Mouse (Mus musculus) liver (tissue): ENCODE measurements around the gene Exoc2.

Source experiments
- DNase-seq: peaks from one replicate; pipeline ENCODE4 v3.0.0-alpha.2; 2020; ENCODE audit warnings: mixed read lengths

The Exoc2 gene

DNA sequence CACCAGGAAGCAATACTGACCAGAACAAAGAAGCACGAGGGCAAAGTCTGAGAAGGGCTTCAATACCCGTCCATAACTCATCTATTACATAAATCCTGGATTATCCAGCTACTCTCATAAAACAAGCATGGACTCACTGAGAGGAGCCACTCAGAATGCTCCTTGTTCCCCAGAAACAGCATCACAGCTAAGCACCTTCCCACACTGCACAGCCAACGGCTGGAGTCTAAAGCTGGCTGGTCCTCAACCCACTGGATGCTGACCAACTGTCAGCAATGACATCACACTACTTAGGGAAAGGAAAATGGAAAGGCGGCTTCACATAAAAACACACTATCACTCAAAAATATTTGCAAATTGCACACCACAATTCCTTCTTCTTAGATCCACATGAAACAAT is 5.6 kb downstream of the Exoc2 start:
- DNase-seq: no peak

DNA sequence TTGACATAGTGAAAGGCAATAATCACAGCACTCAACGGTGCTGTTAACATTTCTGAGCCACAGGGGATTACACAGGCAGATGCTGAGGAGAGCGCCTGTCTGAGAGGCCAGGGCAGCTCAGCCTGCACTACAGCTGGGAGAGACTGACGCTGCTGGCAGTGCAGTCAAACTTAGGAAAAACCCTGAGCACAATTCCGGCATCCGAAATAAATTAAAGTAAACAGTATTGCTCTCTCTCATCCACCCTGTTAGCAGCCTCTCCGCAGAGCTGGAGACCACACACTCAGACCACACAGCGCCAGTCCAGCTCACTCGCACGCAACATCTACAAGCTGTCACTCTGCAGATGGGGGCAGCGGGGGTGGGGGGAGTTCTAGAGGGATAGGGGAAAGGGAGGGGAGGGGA is 7.4 kb downstream of the Exoc2 start:
- no peak for DNase-seq

DNA sequence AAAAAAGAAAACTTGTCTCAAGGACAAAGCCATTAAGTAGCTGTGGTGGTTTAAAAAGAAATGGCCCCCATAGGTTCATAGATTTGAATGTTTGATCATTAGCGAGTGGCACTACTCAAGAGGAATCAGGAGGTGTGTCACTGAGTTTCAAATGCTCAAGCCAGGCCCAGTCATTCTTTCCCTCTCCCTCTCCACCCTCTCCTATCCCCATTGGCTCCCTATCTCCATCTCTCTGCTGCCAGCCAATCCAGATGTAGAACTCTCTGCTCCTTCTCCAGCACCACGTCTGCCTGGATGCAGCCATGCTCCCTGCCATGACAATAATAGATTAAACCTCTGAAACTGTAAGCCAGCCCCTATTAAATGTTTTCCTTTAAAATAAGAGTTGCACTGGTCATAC is 12.0 kb downstream of the Exoc2 start:
- DNase-seq: peak; percentile 49

DNA sequence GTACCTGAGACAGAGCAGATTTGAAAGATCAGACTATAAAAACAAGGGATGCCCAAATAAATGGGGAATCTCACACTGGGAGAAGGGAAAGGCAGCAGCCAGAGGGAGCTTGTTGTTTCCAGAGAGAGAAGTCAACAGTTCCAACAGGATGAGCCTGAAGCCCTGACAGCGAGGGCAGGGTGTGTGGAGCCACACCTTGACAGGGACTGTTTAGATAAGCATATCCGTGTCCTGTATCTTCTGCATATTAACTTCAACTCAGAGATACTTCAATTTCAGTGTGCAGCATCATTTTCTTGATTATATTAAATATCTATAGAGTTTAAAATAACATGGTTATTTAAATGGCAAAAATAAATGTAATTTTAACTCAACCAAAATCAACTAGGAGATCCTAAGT is 13.2 kb downstream of the Exoc2 start:
- peak; percentile 80 for DNase-seq

DNA sequence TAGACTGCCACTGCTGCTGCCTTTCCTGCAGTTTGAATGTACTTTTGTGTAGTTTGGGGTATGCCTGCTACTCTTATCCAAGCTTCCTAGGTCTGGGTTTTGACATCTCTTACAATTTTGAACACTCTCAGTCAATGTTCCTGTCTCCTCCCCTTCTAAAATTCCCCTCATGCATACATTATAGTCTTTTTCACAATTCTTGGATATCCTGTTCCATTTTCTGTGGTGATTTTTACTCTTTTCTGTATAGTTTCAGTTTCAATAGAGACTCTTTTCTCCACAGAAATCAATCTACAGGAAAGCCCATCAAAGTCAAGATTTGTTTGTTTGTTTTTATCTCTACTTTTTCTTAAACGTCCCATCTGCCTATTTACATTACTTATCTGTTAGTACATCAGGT is 20.3 kb downstream of the Exoc2 start:
- DNase-seq: no peak

DNA sequence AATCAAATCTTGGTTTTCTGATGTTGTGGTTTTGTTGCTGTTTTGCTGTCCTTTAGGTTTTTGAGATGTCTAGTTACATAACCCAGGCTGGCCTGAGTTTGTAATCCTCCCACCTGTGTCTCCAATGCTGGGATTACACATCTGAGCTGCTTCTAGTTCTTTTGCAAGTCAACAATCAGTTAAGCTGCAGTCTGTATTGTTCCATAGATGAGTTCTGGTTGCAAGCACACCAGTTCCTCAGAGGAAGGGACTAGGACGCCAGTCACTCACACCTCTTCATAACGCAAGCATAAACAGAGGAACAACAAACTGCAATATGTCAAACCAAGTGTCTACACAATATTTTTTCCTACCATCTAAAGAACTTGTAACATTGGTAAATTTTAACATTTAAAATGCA is 21.8 kb downstream of the Exoc2 start:
- no peak for DNase-seq

DNA sequence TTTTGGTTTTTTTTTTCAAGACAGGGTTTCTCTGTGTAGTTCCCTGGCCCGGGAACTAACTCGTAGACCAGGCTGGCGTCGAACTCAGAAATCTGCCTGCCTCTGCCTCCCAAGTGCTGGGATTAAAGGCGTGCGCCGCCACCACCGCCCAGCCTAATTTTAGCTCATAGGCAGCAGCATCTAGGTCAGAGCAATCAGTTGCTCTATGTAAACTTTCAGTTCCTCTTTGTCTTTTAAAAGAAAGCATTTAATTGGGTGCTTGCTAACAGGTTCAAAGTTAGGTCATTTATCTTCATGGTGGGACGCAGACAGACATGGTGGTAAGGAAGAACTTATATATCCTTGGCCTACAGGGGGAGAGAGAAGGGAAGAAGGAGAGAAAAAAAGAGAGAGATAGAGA is 24.7 kb downstream of the Exoc2 start:
- DNase-seq: no peak

DNA sequence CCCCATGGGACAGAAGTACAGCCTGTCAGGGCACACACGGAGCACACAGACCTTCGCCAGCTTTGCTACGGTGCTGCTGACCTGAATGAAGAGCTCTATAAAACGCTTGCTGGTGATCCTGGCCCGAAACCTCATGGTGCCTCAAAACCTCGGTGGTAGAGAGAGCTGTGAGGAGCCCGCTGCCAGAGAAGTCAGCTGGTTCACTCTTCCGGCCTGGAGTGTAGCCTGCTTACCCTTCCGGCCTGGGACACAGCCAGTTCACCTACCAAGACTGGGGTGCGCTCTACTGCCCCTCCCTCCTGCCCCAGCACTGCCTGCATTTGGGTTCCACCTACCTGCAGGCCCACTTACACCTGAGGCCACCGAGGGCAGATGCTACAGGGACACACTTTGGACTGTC is 26.4 kb downstream of the Exoc2 start, which contains the start of gene Hus1b:
Hus1b (minus strand) TSS at position 220 of the 400 bp plus-strand sequence.
- no peak for DNase-seq

DNA sequence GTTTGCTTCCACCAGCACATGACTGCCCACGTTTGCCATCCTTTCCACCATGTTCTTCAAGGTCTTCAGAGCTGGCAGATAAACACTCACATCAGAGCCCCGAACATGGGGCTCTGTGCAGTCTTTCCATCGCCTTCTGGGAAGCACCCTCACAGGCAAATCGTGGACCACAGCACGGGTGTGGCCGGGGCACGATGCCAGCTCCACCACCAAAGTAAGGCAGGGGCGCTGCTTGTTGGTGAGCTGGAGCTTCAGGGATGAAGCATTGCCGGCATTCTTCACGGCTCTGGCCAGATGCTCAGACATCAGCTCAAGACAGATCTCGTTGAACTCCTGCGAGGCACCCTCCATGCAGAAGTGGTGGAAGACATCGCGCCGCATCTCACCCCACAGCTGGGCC is 26.8 kb downstream of the Exoc2 start:
- no peak for DNase-seq

DNA sequence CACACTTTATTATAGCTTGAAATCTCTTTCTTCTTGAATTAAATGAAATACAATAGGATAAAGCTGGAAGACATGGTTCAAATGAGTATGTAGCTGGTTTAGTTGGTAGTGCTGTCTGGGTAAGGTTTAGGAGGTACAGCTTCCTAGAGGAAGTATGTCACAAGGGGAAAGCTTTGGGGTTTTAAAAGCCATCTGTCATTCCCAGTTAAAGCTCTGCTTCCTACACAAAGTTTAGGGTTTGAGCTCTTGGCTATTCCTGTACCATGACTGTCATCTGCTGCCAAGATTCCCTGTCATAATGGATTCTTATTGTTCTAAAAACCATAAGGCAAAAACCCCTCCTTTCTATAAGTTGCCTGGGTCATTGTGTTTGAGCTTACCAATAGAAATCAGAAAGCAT is 28.1 kb downstream of the Exoc2 start:
- DNase-seq: no peak

DNA sequence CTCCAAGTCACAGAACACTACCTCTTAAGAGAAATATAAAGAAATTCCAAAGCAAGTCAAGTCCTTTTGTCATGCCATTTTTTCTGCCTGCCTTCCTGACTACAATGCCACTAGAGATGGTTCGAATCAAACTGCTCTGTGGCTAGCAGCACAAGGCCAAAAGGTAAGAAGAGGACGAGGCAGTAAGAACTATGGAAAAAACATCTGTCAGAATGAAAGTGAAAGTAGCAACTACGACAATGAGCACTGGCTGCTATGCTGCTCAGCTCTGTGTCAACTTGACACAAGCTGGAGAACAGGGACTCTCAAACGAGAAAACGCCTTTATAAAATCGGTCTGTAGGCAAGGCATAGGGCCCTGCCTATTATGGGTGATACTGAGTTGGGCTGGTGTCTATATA is 40.9 kb downstream of the Exoc2 start:
- DNase-seq: no peak

DNA sequence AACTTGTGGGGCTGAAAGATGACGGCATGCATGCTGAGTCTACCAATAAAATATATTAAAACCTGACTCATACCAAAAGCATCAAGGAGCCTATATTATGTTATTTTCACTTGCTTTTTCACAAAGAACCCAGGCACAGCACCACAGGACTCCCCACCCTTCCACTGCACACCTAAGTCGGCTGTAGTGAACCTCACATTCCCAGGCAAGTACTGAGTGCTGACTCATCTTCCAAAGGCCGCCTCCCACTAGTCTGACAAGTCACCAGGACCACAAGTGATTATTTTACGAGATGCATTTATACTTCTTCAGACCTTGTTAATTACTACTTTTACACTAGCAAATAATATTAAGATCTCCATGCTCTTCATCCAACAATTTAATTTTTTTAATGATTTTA is 42.3 kb downstream of the Exoc2 start:
- peak; percentile 69 for DNase-seq

DNA sequence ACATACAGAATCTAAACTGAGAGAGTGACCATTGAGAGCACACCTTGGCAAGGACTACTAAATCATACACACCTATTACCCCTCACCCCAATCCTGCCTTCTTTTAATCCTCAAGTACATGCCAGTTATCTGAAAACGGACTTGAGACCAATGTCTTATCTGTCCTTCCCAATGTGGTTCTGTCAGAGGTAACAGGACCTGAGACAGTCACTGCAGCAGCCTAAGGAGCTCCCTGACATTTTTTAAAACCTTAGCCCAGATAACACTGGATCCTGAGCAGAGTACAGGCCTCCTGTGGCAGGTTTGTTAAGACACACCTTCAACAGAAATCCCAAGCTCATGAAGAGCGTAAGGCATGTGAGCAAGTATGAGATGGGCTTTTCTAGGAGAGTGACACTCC is 44.8 kb downstream of the Exoc2 start:
- no peak for DNase-seq

DNA sequence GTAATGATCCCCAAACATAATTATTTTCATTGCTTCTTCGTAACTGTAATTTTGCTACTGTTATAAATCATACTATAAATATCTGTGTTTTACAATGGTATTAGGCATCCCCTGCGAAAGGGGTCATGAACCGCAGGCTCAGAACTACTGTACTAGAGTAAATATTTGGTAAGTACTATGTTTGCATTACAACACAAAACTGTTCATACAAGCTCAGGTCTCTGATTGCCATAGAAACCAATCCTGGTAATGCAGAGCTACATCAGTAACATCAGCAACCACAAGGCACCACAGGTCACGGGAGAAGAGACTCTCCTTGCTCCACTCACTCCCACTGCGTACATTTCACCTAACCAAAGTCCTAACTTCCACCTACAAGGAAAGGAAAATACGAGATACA is 49.6 kb downstream of the Exoc2 start:
- no peak for DNase-seq

DNA sequence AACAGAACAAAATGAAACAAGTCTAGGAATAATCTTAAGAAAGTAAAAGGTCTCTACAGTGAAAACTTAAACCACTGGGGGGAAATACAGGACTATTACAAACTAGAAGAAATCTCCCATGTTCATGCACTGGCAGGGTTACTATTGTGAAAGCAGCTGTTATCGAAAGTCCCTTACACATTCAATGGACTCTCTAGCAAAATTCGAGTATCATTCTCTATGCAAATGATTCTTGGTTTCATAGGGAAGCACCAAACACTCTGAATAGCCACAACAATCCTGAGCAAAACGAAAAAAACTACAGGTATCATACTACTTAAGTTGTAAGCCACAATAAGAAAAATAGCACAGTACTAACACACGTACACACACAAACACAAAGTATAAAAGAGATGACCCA is 52.0 kb downstream of the Exoc2 start:
- no peak for DNase-seq

DNA sequence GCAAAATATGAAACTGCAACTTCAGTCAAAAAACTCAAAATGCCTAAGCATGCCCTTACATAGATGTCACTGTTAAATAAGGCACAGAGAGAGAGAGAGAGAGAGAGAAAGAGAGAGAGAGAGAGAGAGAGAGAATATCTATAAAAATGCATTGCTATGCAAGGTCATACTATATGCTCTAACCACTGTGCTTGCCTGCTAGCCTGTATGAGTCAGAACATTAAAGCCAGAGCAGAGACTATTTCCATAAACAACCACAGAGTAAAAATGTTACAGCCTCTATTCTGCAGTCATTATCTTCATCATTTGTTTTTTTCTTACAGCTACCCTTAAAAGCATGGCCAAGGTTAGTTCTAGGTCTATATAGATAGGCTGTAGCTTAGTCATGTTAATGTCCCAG is 60.1 kb downstream of the Exoc2 start:
- DNase-seq: no peak

DNA sequence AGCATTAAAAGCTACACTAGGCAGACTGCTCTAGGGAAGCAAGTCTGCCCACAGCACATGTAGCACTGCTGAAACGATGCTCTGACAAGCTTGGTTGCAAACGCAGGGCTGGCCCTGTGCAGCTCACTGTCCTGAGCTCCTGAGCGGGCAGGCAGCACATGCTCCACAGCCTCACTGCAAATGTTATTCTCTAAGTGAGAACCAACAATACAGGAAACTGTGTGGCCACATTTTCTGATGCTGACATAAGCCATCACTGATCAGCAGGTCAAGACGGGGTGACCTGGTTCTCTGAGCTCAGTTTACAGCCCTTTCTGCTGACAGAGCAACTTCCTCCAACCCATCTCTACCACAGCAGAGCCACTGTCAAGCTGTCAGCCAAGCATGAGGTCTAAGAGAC is 60.9 kb downstream of the Exoc2 start:
- no peak for DNase-seq

DNA sequence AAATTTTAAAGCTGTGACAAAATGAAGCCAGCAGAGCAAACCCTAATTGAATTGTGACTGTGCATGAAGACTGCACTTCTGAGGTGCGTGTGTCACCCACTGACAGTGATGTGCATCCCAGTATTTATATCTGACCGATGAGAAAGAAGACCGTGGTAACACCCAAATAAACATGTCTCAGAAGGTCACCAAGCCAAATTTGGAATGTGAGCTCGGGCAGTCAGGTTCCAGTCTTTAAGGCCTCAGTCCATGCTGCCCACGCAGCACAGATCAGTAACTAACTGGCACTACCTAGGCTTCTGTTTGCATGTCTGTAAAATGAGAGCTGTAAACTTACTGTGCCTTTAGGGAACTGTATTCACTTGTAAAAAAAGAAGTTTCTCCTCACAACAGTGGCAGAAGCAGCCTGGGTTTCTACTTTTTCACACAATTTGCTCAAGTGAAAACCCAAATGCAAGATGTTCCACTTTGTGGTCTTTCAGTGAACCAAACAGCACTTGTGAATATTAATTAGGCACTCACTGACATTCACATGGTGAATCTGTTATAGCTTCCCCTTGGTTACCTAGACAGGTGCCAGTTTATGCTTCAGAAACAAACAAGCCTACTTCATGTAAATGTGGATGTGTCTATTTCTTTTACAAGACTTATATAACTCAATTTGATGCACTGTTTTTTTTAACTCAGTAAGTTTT is 61.8 kb downstream of the Exoc2 start:
- no peak for DNase-seq

DNA sequence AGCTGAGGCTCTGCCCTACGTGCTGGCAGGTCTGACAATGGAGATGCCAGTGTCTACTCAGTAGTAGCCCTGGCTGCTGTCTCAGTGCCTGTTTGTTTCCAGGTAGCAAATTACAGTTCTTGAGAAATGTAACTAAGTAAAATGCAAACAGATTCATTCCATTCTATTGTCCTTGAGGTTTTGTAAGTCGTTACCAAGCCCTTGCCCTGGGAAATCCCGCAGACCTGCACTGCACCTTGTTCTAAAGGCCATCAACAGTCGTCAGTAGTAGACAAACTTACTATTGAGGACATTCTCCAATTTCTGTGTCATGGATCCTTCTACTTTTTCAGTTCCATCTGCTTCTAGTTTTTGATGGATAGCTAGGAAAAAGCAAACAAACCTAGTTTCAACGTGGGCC is 63.0 kb downstream of the Exoc2 start:
- DNase-seq: no peak

DNA sequence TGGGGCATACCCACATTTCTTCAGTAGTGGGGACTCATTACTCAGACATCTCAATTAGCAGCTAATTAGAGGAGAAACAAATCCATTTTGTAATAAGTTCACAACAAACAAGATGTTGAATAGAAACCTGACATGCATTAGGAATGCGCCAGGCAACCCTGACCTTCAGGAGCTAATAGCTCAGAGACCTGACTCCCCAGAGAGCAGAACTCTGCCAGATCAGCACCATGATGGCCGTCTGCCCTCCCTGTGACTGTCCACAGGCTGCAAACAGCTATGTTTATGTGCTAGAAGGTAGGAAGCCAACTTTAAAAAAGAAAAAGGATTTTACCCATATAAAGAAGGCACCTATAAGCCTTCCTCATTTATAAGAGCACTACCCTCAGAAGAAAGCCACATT is 71.6 kb downstream of the Exoc2 start:
- no peak for DNase-seq

DNA sequence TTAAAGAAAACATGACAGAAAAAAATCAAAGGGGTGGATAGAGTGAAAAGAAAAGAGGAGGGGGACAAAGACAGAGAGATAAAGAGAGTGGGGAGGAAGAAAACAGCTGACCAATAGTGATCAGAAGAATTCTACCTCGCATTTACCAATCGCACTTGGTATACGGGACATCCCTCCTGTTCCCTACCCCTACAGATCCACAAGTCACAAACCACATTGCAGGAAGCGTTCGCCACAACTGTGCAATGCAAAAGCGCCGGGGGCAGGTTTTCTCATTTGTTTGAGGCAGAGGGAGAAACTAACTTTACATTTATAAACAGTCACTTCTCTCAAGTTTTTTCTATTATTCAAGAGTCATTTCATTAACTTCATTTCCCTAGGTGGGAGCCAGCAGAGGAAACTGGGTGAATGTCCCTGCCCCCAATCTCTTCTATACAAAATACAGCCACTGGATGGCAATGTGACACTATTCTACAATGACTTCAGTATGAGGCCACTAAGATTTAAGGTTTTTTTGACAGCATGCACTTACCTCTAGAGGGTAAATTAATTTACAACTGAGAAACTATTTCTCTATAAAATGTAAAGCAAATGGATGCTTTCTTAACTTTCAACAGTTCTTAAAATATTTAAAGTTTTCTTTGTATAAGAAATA is 72.4 kb downstream of the Exoc2 start:
- no peak for DNase-seq

DNA sequence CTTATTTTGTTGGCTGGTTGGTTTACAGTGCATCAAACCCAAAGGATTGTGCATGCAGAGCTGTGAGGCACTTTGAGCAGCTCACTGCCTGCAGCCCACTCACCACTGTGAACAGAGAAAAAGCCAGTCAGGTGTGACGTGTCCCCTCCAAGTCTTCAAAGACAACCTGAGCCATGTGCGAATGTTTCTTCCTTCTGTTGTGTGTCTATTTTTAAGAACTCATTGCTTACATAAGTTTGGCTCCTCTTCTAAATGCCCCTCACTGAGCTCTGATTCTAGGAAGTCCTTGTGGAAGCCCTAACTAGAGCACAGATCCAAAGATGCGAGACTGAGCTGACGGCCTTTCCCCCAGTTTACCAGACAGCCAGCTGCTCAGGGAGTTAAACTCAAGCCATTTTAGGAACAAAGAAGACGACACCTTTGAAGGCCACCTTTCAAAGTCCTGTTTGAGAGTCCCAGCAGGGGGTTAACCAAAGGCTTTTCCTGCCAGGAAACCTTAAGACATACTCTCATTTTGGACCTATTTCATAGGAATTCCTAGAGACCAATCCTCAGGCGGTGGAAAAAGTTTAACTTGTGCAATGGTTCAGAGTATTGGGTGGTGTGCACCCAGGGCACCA is 79.8 kb downstream of the Exoc2 start:
- DNase-seq: no peak

DNA sequence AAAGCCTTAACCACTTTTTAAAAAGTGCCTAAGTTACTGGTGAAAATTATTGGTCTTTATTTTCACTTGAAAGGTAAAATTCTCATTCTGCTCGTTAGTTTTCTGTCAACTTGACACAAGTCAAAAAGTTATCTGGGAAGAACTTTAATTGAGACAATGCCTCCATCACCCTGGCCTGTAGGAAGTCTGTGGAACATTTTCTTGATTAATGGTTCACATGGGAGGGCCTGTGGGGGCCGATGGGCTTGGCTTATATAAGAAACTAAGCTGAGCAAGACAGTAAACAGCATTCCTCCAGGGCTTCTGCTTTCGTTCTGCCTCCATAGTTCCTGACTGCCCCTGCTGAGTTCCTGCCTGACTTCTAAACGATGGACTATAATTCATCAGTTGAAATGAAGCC is 81.6 kb downstream of the Exoc2 start:
- DNase-seq: no peak

DNA sequence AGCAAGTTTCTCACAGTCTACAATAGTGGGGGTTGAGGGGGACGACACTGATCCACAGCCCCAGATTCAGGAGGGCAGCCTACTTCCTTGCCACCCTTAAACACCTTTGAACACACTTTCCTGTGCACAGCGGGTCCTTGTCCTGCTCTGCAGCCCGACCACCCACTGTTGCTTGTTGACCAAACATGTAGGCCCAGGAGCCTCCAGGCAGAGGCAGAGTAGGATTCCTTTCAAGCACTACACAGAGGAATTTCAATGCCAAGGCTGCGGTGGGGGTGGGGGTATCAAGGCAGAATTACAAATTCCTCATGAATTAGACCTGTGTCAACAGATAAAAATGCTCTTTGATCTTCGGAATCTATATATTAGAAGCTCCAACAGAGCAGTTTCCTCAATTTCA is 82.7 kb downstream of the Exoc2 start:
- DNase-seq: no peak

DNA sequence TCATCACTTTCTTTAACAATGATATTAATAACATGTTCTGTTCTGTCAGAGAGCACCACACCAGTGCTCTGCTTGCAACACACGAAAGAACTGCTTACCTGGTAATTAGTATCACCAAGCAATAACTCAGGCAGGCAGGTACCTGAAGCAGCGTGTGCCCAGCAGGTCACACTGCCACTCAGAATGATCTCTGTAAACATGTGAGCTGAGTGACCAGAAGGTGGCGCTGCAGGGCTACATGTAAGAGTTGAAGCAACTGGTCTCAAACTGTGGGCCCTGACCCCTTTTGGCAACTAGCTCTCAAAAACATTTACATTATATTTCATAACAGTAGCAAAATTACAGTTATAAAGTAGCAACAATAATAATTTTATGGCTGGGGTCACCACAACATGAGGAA is 85.4 kb downstream of the Exoc2 start:
- DNase-seq: peak; percentile 81
